Mouse (Mus musculus) thymus, adult 2 months (tissue): ENCODE data around the gene Mthfsd. TPM values are rescaled to one million over a fixed set of nuclear protein-coding genes. Genes with fewer than 3 reads are reported as not detected.

ENCODE experiments used
- DNase-seq: peaks from one replicate; pipeline ENCODE4 v3.0.0; 2021
- H3K27ac ChIP-seq: fragments of 200-500 bp; 2 replicates; pipeline ENCODE4 v1.5.1; 2012; ENCODE audit warnings: low read length, control low read depth; ENCODE audit not compliant: control insufficient read depth, insufficient read depth
- H3K27me3 ChIP-seq: fragments of 200-500 bp; 2 replicates; pipeline ENCODE4 v1.6.1; 2012; ENCODE audit warnings: mild to moderate bottlenecking, low read length, moderate library complexity, mixed read lengths; ENCODE audit not compliant: control insufficient read depth, insufficient read depth
- H3K36me3 ChIP-seq: fragments of 200-500 bp; 2 replicates; pipeline ENCODE4 v1.6.1; 2012; ENCODE audit warnings: mild to moderate bottlenecking, low read length, moderate library complexity; ENCODE audit not compliant: control insufficient read depth, insufficient read depth
- H3K4me1 ChIP-seq: fragments of 200-500 bp; replicated peaks from 2 replicates; pipeline ENCODE4 v1.6.1; 2012; ENCODE audit warnings: low read length; ENCODE audit not compliant: control insufficient read depth, insufficient read depth
- H3K4me3 ChIP-seq: fragments of 200-500 bp; 2 replicates; pipeline ENCODE4 v1.5.1; 2012; ENCODE audit warnings: mild to moderate bottlenecking, low read length, control low read depth, moderate library complexity; ENCODE audit not compliant: control insufficient read depth, insufficient read depth
- CTCF ChIP-seq: fragments of 200-500 bp; IDR thresholded peaks from 2 replicates; pipeline ENCODE4 v1.5.1; 2012; ENCODE audit warnings: mild to moderate bottlenecking, control low read depth, low read length, moderate library complexity, borderline replicate concordance; ENCODE audit not compliant: control insufficient read depth, poor library complexity, insufficient read depth; ENCODE audit errors: extremely low read depth
- POLR2A ChIP-seq: fragments of 200-500 bp; IDR thresholded peaks from 2 replicates; pipeline ENCODE4 v1.6.1; 2012; ENCODE audit warnings: mild to moderate bottlenecking, low read length, control low read depth, moderate library complexity; ENCODE audit not compliant: control insufficient read depth, poor library complexity, insufficient read depth; ENCODE audit errors: extremely low read depth
- WGBS: fragments of 180-500 bp; shearing (Covaris S2); methylation state at CpG from one replicate; pipeline ENCODE4 v1.1.7; 2018; 5-methylcytosine and 5-hydroxymethylcytosine counted together
- polyA plus RNA-seq: library from polyadenylated mRNA; depleted of rRNA; stranded (reverse); fragments of >200 nt; gene quantifications from 2 replicates; pipeline ENCODE4 v1.2.3, GENCODE M21; 2012

The Mthfsd gene
- polyA plus RNA-seq, 1 experiment = 69.4 TPM

DNA sequence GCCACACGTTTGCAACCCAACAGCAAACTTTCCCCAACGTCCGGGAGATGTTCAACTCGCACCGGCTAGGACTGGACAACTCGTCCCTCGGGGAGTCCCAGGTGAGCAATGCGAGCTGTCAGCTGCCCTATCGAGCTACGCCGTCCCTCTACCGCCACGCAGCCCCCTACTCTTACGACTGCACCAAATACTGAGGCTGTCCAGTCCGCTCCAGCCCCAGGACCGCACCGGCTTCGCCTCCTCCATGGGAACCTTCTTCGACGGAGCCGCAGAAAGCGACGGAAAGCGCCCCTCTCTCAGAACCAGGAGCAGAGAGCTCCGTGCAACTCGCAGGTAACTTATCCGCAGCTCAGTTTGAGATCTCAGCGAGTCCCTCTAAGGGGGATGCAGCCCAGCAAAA is 9.7 kb upstream of the Mthfsd start:
- no peak overlapping the region for H3K27ac ChIP-seq
- H3K4me1 ChIP-seq = peaks cover 10% of the 10 kb centered on the region; the same call in 1 of the 2 replicates
- no peak for TF ChIP-seq CTCF
- no peak for TF ChIP-seq POLR2A
- no peaks in the 10 kb centered on the region for H3K36me3 ChIP-seq
- peaks cover 44% of the 10 kb centered on the region for H3K27me3 ChIP-seq
- DNase-seq = no peak
- 9% methylated on average over 28 of the region's 28 CpGs for whole genome bisulfite sequencing
- no peak overlapping the region for H3K4me3 ChIP-seq

DNA sequence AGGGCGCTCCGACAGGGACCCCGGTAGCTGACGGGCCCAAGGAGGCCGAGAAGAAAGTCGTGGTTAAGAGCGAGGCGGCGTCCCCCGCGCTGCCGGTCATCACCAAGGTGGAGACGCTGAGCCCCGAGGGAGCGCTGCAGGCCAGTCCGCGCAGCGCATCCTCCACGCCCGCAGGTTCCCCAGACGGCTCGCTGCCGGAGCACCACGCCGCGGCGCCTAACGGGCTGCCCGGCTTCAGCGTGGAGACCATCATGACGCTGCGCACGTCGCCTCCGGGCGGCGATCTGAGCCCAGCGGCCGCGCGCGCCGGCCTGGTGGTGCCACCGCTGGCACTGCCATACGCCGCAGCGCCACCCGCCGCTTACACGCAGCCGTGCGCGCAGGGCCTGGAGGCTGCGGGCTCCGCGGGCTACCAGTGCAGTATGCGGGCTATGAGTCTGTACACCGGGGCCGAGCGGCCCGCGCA is 9.0 kb upstream of the Mthfsd start:
- 8% methylated on average over 62 of the region's 62 CpGs for WGBS
- TF ChIP-seq CTCF = no peak
- Histone ChIP-seq H3K27ac (no peak overlapping the region), H3K27me3 (peaks cover 44% of the 10 kb centered on the region), H3K36me3 (no peaks in the 10 kb centered on the region), H3K4me3 (no peak overlapping the region), H3K4me1 (peaks cover 10% of the 10 kb centered on the region; the same call in 1 of the 2 replicates)
- DNase-seq = no peak

DNA sequence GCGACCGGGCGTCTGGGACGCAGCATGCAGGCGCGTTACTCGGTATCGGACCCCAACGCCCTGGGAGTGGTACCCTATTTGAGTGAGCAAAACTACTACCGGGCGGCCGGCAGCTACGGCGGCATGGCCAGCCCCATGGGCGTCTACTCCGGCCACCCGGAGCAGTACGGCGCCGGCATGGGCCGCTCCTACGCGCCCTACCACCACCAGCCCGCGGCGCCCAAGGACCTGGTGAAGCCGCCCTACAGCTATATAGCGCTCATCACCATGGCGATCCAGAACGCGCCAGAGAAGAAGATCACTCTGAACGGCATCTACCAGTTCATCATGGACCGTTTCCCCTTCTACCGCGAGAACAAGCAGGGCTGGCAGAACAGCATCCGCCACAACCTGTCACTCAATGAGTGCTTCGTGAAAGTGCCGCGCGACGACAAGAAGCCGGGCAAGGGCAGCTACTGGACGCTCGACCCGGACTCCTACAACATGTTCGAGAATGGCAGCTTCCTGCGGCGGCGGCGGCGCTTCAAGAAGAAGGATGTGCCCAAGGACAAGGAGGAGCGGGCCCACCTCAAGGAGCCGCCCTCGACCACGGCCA is 8.5 kb upstream of the Mthfsd start:
- TF ChIP-seq CTCF = no peak
- no peaks in the 10 kb centered on the region for H3K36me3 ChIP-seq
- no peak for DNase-seq
- WGBS = 14% methylated on average over 55 of the region's 55 CpGs
- H3K4me3 ChIP-seq = peak overlapping the region; percentile 45
- no peak overlapping the region for H3K27ac ChIP-seq
- peaks cover 10% of the 10 kb centered on the region; the same call in 1 of the 2 replicates for H3K4me1 ChIP-seq
- peaks cover 44% of the 10 kb centered on the region for H3K27me3 ChIP-seq

DNA sequence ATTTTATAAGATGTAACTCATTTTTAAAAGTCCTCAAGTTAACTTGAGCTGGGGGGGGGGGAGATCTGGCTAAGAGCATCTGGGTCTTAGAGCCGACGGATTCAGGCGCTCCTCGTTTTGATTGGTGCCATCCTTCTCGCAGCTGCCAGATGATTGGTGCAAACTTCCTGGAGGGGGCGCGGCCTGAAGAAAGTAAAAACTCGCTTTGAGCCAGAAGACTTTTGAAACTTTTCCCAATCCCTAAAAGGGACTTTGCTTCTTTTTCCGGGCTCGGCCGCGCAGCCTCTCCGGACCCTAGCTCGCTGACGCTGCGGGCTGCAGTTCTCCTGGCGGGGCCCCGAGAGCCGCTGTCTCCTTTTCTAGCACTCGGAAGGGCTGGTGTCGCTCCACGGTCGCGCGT is 7.8 kb upstream of the Mthfsd start, which contains the start of gene Foxc2:
TSS of gene Foxc2 (plus strand) at position 224 of the 400 bp plus-strand sequence.
- DNase-seq = peak; percentile 70
- peak within 1 kb of the TSS; percentile 45 for H3K4me3 ChIP-seq
- 3% methylated on average over 25 of the region's 25 CpGs for WGBS
- peaks cover 8% of the 10 kb centered on the region; the same call in 1 of the 2 replicates for H3K4me1 ChIP-seq
- no peak within 1 kb of the TSS for H3K27ac ChIP-seq
- peaks cover 39% of the 10 kb centered on the region for H3K27me3 ChIP-seq
- TF ChIP-seq POLR2A = no peak
- 0 out of 2 replicates have a peak, but pooled peaks have one; percentile 11 for TF ChIP-seq CTCF
- H3K36me3 ChIP-seq = no peaks in the 10 kb centered on the region

DNA sequence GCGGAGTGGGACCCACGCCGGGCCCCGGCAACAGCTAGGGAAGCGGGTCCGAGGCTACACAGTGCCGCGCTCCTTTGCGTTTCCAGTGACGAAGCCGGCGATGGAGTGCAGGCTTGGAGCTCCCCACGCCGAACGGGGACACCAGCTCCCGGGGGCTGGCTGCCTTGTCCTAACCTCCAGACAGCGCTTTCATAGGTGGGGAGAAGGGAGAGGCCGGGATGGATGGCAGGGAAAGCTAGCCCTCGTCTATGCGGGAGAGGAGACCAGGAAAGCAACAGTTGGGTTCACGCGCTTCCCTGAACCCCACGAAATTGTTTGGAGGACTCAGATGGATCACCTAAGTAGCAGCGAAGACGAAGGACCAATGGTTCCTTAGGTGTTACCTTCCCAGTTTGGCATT is 6.9 kb upstream of the Mthfsd start:
- no peaks in the 10 kb centered on the region for H3K36me3 ChIP-seq
- no peak for DNase-seq
- H3K27ac ChIP-seq = no peak overlapping the region
- TF ChIP-seq POLR2A (no peak), CTCF (no peak)
- WGBS = 8% methylated on average over 25 of the region's 25 CpGs
- H3K4me1 ChIP-seq = peaks cover 5% of the 10 kb centered on the region; the same call in 1 of the 2 replicates
- no peak overlapping the region for H3K4me3 ChIP-seq
- H3K27me3 ChIP-seq = peaks cover 37% of the 10 kb centered on the region

DNA sequence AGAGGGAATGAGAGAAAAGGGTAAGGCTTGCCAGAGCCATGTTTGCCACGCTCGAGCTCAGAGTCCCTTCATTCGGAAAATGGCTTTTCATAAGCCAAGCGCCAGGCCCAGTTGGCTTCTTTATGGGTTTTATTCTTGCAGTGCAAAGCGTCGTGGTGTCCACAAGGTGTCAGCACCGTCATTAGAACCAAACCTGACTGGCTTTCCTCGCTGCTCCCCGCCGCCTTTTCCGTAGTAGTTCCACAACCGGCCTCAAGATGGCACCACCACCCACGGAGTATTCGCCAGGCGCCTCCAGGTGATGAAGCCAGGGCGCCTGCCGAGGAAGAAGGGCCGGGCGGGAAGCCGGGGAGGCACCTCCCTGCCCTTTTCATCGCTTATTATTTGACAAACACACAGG is 5.1 kb upstream of the Mthfsd start:
- no peak overlapping the region for H3K27ac ChIP-seq
- peaks cover 5% of the 10 kb centered on the region; the same call in 1 of the 2 replicates for H3K4me1 ChIP-seq
- peak; percentile 97 for DNase-seq
- TF ChIP-seq POLR2A (no peak), CTCF (peak; percentile 99)
- no peak overlapping the region for H3K4me3 ChIP-seq
- 1% methylated on average over 21 of the region's 21 CpGs for WGBS
- peaks cover 31% of the 10 kb centered on the region for H3K27me3 ChIP-seq
- H3K36me3 ChIP-seq = no peaks in the 10 kb centered on the region
